Mouse (Mus musculus): ENCODE data around the gene Numbl.

- TF ChIP-seq CTCF (IDR thresholded peaks at IDR 0.05; ENCODE audit: low read depth) (no peak), EP300 (IDR thresholded peaks at IDR 0.05; ENCODE audit: low read depth) (no peak)
Observed at GRCm38 (mm10) chr7:27296518-27296917, 38.3 kb downstream of the Numbl start.

Data from heart, postnatal 0 days (tissue).